Mouse (Mus musculus): ENCODE data around the gene Col18a1.

The Col18a1 gene

DNA sequence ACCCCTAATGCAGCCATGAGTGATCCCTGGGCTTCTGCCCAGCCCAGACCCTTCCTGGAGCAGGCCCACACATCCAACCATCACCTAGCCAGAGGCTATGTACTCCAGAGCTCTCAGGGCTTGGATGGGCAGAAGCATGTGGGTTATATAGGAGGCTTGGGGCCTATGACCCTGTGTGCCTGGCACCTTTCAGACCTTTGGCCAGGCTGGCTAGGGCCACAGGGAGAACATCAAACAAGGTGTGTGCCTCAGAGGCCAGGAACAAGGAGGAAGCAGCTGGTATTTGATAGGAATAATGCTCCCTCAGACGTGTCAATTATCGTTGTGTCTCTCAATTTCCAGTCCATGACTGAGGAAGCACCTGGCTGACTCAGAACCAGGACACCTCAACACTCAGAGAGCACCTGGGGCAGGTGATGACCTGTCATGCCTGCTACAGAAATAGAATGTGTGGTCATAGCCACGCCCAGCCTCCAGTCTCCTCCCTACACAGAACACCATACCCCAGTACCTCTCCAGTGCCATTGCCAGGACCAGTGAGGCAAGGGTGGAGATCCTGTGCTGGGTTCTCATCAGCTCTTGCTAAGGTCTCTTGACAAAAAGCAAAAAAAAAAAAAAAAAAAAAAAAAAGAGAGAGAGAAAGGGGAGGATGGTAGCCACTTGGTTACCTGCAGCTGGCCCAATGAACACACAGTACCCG, 54.6 kb downstream of the Col18a1 start:
- DNase-seq (ENCODE audit: low read depth, low spot score) = no peak

DNA sequence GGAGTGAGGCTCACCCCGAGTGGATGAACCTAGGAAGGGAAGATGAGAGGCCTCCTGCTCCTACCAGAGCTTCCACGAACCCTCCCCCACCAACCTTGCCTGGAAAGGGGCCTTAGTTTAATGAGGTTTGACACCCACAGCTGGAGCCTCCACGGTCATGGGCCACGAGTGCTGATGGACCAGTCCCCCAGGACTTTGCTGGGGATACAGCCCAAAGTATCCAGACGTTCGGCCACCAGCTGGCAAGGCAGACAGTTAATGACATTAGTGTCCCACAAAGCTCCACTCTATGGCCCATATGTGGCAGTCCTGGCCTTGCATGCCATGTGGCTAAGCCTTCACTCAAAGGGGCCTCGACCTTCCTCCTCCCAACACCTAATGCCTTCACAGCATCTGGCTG, 55.5 kb downstream of the Col18a1 start:
- no peak for DNase-seq (ENCODE audit: low read depth, low spot score)

DNA sequence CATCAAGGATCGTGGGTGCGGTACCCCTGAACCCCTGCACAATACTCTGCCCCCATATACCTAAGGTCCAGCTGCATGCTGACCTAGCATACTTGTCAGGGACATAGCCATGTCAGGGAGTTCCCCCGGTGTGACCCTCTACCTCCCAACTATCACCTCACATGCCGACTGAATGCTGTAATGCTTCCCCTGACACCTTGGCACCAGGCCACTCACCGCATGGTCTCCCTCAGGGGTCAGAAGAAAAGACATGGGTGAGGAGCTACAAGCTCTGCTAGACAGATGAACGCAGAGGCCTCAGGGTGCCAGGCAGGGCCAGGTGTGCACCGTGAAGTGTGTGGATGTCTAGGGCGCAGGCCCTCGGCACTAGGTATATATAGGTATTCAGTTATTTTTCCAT, 56.3 kb downstream of the Col18a1 start:
- no peak for DNase-seq (ENCODE audit: low read depth, low spot score)

DNA sequence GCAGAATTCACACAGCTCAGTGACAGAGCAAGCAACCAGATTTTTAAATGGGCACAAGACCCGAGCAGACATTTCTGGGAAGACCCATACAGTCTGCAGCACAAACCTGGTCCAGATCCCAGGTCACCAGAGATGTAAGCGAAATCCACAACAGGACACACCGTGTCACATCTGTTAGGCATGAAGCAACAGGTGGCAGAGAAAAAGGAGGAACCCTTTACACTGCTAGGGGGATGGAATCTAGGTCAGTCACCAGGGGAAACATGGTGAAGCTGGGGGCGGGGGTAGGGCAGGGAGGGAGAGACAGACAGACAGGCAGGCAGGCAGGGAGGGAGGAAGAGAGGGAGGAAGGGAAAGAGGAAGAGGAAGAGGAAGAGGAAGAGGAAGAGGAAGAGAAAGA, 58.2 kb downstream of the Col18a1 start:
- no peak for DNase-seq (ENCODE audit: low read depth, low spot score)

DNA sequence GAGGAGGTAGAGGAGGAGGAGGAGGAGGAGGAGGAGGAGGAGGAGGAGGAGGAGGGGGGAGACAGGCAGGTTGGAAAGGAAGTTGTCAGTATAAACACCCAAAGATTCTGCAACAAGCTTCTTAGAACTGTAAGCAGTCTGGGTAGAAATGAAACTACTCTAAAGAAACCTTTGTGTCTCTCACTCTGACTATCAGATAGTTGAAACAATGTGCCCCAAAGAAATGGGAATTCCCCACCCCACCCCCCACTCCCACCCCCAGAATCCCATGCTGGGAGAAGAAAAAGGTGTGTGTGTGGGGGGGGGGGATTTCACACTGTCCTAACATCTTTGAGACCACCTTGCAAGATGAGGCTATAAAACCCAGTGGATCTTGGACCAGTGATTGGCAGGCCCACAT, 62.0 kb downstream of the Col18a1 start:
- no peak for DNase-seq (ENCODE audit: low read depth, low spot score)

DNA sequence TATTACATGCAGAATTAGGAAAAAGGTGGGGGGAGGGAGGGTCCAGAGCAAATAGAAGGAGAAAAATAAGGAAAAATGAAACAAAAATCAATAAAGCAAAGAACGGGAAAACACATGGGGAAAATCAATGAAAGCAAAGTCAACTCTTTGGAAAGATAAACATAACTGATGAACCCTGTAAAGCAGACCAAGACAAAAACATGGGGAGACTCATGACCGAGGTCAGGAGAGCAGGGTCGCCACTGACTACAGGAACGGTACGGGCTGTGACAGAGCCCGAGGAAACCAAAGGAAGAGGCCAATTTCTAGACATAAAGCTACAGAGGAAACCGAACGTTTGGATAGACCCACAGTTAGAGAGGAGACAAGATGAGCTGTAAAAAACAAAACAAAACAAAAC, 62.7 kb downstream of the Col18a1 start:
- no peak for DNase-seq (ENCODE audit: low read depth, low spot score)

DNA sequence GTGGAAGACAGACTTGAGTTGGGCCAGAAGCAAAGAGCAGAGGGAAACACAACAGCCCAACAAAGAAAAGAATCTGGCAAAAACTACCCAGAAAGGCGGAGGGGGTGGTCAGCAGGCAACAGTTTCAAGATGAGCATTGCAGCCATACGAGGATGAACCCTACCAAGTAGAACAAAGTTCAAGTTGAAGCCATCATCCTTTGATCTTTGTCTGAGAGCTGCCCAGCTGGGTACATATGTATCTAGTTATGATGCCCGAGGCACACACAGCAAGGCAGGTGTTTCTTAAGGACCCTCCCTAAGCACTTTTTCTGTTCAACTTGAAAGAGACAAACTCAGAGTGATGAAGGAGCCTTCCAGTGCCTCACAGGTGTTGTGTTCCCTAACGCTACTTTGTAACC, 66.6 kb downstream of the Col18a1 start:
- DNase-seq (ENCODE audit: low read depth, low spot score) = no peak

DNA sequence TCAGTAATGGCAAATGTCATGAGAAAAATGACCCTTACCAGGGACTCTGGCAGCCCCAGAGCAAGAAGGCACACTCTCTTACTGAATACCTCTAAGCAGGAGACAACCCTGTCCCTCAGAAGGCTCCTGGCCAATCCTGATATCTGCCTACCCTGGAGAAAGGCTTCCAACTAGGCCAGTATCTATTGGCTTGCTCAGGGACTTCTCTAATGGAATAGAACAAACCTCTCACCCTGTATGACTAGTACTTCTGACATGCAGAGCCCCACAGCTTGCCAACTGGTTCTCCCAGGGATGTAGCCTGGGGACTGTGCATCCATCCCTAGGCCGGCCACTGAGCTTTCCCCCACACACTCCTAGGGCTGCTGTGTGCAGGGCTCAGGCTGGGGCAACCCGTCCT, 67.7 kb downstream of the Col18a1 start:
- DNase-seq (ENCODE audit: low read depth, low spot score) = peak; percentile 64

DNA sequence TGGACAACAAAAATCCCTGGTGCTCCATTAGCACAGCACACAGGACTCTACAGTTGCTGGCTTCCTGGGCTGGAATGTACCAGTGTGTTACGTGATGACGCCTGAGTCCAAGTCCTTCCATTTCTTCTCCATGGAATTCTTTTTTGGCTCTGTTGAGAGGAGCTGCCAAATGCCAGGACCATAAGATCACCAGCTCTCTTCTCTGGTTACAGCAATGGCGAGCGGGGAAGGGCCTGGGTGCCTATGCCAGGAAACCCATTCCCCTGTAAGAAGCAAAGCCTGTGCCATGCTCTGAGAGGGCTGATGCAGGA, 68.5 kb downstream of the Col18a1 start:
- DNase-seq (ENCODE audit: low read depth, low spot score) = peak; percentile 70

DNA sequence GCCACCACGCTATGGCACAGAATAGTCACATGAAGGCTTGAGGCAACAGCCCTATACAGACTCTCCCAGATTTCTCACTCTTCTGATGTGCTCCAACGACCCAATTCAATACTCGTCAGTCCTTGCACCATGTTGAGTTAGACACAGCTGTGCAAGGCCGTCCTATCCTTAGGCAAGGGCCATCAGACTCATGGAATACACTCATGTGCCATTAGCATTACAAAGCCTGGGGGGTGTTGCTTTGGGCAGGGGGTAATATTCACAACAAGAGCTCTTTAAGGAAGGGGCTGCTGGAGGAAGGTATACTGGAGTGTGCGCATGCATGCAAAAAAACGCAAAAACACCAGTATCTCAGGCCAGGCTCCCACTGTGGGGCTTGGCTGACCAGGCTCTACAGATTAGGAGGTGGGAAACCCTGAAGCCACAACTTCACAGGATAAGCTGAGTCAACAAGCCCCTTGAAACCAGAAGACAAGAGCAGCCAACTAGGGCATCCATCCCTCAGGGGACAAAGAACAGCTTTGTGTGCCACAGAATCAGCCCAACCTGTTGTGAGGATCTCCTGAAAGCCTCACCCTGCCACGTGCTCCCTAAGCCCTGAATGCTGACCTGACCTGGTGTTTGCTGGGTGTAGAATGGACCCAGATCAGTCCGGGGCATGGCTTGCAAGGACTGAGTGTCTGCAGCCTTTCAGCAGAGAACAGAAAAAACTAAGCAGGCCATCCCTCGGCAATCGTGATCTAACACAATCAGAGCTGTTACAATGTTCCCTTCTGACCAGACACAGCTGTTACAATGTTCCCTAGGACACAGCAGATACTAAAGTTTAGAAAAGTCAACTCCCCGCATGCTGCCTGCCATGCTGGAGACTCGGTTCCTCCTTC, 69.1 kb downstream of the Col18a1 start:
- DNase-seq (ENCODE audit: low read depth, low spot score) = peak; percentile 11

DNA sequence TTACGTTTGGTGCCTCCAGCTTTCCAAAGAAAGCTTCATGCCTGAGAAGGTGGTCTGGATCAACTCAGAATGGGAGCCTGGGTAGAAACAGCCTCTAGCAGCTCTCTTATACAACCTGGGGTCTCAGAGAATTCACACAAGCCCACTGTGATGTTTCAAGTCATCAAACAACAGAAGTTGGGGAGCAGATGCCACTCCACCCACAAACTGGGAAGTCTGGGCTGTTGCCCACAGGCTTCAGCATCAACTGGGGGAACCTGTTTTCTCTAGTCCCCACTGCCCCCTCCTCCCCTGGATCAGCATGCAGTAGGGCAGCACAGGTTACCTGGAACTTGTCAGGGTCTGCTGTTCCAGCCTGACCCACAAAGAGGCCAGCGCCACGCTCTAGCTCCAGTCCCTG, 70.7 kb downstream of the Col18a1 start:
- DNase-seq (ENCODE audit: low read depth, low spot score) = no peak

DNA sequence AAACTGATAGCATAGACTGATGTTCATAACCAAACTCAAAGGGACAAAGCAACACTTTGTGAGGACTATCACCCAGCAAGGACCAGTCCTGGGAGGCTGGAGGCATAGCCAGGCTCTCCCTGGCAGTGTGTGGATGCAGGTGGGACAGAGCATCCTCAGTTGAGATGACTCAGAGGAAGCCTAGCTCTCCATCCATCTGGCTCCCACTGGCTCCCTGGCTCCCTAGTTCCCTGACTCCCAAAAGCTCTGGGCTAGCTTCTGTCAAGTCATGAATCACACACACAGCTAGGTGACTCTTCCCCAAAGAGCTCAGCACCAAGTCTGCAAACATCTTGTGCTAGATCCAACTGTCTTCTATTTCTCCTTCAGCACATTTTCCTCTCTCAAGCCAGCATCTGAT, 72.5 kb downstream of the Col18a1 start:
- peak; percentile 47 for DNase-seq (ENCODE audit: low read depth, low spot score)

DNA sequence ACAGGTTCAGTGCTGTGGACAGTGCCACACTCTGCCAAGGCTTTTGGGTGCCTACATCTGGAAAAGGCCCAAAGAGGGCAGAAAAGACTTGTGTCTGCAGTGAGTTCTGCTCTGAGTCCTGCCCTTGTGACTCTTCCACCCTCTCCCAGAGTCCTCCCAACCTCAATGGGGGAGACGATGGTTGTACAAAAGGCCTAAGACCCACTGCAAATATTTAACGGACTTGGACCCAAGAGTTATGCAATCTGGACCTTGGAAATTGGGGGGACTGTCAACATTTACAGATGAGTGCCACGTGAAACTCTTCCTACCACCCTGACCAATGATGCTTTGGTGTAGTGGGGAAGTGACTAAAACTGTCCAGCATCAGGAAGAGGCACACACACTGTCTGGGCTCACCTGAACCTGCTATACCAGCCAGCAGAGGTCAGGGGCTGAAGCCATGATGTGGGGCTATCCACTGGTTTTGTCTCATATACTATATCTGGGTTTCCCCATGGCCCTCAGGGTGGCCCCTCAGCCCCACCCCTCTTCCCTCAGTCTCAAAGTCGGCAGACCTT, 74.7 kb downstream of the Col18a1 start:
- no peak for DNase-seq (ENCODE audit: low read depth, low spot score)

DNA sequence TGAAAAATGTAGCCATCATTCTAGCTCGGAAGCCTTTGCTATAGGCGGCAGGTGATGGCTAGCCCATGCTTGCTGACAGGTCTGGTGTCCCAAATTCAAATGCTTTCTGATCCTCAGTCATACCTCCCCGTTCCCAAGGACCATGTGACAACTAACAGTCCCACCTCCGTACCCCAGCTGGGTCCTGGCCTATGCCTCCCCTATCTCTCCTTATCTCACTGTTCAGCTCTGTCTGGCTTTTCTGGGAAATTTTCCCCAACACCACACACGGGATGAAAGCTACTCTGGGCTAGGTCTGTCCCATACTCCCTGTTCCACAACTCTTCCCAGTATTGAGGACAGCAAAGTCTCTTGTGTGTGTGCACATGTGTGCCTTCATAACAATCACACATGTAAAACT, 76.3 kb downstream of the Col18a1 start:
- no peak for DNase-seq (ENCODE audit: low read depth, low spot score)

DNA sequence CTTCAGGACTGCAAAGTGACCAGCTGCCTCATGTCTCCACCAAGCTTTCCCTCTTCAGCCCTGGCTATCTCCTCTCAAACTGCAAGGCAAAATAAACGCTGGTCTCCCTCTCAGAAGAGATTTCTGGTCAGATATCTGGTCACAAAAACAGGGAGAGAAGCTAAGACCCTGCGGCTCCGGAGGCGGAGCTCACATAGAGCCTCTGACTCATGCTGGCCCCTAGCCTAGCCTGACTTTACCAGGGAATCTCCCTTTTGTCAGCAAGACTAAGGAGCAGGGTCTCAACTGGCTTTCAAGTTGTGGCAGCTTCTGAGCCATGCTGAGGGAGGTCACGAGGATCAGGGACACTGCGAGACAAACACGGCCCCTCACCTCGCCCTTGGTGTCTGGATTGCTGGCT, 77.0 kb downstream of the Col18a1 start:
- DNase-seq (ENCODE audit: low read depth, low spot score) = peak; percentile 87

DNA sequence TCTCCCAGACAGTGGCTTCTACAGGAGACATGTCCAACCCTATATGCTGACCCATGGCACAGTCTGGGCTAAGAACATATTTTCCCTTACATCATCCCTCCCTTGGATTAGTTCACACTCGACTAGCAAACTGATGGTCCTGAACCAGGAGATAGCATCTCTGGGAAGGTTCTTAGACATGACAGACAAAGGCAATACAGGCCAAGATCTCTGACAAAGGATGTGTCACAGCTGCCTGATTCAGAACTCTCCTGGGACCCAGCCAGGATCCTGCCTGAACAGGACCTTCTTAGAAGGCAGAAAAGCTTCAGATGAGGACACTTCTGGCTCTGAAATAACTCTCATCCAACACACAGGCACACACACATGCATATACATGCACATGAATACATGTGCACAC, 81.8 kb downstream of the Col18a1 start:
- DNase-seq (ENCODE audit: low read depth, low spot score) = peak; percentile 76

DNA sequence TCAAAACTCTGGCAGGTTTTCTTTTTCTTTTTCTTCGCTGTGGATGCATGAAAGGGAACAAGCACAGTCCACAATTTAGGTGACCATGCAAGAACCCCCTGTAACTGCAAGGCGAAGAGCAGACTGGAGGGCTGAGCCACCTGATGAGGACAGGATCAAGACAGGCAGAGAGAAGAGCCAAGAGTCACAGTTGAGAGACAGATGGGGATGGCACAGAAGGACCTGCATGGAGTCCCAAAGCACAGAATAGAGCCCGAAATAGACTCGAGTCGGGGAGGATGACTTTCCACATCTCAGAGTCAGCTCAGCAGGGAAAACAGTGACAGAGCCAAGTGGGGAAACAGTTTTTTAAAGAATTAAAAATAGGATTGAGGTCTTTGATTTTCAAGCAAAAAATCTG, 83.4 kb downstream of the Col18a1 start:
- no peak for DNase-seq (ENCODE audit: low read depth, low spot score)

DNA sequence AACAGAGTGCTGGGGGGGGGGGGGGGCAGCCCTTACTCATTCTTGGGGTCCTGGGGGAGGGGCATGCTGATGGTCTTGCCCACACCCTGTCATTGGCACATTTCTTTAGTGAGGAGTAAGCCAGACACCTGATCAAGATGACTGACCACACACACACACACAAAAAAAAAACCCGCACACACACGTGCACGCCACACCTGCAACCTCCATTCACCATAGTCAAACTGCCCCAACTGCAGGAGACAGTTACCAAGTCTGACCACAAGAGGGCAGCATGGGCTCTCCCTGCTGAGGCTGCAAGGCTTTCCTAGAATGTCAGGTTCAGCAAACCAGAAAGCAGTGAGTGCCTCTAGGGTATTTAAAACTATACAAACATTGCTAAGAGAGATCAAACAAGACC, 83.9 kb downstream of the Col18a1 start:
- peak; percentile 94 for DNase-seq (ENCODE audit: low read depth, low spot score)

DNA sequence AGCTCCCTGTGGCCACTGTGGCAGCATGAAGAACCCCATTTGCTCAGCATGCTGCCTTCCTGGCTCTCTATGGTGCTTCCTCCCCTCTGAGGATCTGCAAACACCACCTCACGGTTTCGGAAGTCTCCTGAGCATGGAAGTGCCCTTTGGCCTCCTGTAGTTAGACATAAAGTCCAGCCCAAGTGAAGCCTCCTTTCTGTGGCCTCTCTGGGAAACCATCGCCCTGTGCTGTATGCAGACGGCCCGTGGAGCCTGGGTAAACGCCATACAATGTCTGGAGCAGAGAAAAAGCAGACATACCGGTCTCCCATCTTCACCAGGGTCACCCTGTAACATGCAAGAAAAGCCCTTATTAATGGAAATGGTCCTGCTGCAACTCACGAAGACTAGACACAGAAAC, 87.4 kb downstream of the Col18a1 start:
- DNase-seq (ENCODE audit: low read depth, low spot score) = no peak

DNA sequence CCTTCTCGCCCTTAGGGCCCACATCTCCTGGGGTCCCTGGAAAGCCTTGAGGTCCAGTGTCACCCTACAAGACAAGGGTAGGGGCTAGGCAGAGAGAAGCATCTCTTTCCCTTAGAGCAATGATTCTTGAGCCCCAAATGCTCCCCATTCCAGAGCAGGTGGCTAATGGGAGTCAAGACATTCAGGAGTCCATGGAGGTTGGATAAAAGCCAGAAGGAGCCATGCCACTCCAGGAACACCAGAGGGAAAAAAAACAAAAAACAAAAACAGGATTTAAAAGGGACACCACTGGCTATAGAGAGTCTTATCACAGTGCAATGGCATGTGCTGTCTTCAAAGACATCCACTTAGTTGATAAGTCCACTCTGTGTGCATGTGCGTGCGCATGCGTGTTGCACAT, 87.9 kb downstream of the Col18a1 start:
- no peak for DNase-seq (ENCODE audit: low read depth, low spot score)

DNA sequence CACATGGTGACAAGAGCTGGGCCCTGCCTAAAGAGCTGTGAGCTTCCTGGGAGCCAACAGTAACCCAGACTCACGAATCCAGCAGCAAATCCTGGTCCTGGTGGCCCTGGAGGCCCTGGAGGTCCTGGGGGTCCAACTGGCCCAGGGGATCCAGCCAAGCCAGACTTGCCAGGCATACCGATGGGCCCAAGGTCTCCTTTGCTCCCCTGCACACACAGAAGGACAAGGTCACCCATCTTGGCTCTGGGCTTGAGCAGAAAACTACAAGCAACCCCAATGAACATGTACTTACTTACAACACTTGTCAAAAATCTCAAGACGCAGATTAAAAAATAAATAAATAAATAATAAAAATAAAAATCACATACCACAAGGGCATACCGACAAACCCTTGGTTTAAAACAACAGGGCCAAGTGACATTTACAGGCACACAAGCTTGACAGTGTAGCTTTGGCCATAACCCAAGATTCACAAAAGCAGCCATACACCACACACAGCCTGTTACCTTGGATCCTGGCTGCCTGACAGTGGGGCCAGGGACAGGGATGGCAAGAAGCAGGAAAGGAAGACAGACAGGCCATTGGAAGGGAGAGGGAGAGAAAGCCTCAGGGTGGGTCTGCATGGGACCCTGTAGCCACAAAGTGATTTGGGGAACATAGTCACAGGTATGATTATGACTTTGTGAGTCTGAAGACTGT, 91.9 kb downstream of the Col18a1 start:
- DNase-seq (ENCODE audit: low read depth, low spot score) = no peak

DNA sequence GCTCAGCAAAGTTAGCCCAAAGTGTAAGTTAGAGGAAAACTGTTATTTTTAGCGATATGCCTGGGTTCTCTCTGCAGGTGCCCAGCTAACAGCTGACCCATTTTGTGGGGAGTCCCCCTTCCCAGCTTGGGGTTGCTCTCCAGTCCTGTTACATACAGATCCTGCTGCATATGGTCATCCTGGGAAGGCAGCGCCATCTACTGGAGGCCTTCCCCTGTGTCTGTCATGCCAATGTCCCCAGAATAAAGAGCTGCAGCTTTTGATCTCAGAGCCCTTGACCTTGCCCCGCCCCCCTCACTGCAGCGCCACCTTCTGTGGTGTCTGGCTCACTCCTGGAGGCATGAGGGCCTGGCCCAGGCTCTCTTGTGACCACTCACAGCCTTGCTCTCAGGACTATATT, 96.3 kb downstream of the Col18a1 start:
- peak; percentile 79 for DNase-seq (ENCODE audit: low read depth, low spot score)

Measured in 3T3-L1 (cell line).